Mouse (Mus musculus) embryonic fibroblast, embryonic 13.5 days (primary cell): ENCODE measurements around the gene Cntfr.

ENCODE experiments used
- CTCF ChIP-seq: IDR thresholded peaks from 2 replicates; pipeline ENCODE4 v1.5.1; 2011; ENCODE audit warnings: mild to moderate bottlenecking, control low read depth, low read length, moderate library complexity, borderline replicate concordance; ENCODE audit not compliant: insufficient read depth
- POLR2A ChIP-seq: IDR thresholded peaks from 2 replicates; pipeline ENCODE4 v1.6.1; 2011; ENCODE audit warnings: low read depth, mild to moderate bottlenecking, control low read depth, low read length, moderate library complexity

DNA sequence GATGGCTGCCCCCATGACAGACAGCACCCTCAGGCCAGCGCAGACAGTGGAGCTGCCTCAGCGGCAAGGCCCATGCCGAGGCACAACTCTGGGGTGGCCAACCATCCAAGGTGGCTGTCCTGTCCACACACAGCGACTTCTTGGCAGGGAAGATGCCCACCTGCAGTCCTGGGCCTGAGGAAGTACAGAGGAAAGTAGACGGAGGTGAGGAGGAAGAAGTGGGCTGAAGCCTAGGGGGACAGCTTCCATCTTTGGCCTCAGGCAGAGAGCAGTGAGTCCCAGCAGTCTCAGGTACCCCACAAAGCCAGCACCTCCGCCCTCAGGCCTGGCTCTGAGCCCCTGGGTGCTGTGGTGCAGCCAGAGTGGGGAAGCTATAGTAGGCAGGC, 58.1 kb downstream of the Cntfr start:
- TF ChIP-seq POLR2A (no peak), CTCF (no peak)
